Mouse (Mus musculus): ENCODE measurements around the gene Olfr1022. TPM values are rescaled to one million over a fixed set of nuclear protein-coding genes. Genes with fewer than 3 reads are reported as not detected.

The Olfr1022 gene
- total RNA-seq (2023) = not detected in 4 replicates

DNA sequence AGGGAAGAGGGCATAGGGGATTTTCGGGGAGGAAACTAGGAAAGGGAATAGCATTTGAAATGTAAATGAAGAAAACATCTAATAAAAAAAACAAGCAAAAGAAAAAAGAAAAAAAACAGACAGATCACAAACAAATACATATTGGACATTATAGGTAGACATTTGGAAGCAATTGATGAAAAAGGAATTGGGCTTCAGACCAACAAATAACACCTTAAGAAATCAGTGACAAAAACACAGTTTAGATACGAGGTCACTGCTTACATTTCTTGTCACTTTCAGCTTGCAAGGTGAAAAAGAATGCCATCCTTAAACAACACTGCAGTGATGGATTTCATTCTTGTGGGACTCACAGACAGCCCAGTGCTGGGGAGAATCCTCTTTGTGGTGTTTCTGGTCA, at the start of gene Olfr1022:
Gene Olfr1022 (plus strand): TSS at position 301 of the 400 bp plus-strand sequence.

DNA sequence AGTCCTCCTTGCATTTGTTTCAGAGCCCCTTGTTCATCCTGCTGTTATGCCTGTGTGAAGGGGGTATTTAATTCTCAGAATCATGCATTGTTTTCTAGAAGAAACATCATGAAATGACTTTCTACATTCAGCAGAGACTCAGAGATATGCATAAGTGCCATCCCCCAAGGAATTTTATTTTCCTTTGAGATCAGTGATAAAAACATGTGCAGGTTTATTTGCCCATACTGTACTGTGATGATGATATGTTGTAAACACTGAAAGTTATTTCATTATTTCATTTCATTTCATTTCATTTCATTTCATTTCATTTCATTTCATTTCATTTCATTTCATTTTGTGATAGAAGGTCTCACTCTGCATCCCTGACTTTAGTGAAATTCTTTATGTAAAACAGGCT, 23.0 kb upstream of the Olfr1022 start, which contains the start of gene Olfr1019:
Gene Olfr1019 (minus strand): TSS at position 101 of the 400 bp plus-strand sequence.

DNA sequence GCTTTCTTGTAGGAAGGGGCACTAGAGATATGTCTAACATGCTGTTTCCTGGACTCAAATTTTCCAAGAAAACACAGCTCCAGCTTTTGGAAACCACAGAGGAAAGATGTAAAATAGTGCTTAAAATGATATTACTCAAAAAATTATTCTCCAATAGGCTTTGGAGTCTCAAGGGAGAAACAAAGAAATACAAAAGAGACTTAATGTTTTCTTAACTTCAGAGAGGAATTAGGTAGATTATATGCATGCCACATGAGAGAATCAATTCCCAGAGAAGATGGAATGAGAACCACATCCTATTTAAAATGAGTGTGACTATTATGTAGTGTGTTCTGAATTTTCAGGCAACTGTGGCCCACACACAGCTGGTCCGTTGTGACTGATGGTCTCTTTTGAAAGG, 21.7 kb upstream of the Olfr1022 start, which contains the start of gene Olfr1020:
Gene Olfr1020 (plus strand): TSS at position 301 of the 400 bp plus-strand sequence.

DNA sequence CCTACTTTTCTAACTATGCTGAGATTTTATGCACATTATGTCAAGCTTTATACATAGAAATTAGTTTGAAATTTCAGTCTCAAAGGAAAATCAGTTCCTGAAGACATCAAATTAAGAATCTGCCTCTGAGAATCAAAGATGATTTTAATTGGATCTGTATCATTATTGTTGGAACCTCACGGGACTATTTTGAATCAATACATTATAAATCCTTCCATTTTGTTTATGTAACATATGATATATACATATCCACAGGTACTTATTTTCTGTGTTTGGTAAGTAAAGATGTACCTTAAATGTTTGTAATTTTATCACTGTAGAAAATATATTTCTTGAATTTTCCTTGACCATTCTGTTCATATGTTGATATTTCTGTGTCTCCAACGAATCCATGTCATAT, 16.9 kb downstream of the Olfr1022 start, which contains the start of gene Olfr1023:
Gene Olfr1023 (plus strand): TSS at position 301 of the 400 bp plus-strand sequence.

DNA sequence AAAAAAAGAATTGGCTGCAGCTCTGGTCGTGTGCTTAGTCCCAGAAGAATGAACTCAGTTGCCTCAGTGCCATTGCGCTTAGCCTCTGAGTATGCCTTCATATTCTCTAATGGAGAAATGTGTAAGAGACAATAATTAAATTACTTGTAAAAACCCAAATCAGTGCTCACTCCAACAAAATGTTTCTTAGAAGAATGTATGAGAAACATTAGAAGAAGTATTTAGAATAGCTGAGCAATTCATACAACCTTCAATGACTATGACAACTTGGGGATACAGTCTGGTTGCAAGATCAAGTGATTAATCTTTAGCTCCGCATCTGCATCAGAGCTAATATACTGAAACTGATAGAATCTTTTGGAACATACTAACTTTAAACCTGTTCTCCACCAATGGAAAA, 36.6 kb downstream of the Olfr1022 start, which contains the start of gene Olfr1024:
Gene Olfr1024 (minus strand): TSS at position 101 of the 400 bp plus-strand sequence.

DNA sequence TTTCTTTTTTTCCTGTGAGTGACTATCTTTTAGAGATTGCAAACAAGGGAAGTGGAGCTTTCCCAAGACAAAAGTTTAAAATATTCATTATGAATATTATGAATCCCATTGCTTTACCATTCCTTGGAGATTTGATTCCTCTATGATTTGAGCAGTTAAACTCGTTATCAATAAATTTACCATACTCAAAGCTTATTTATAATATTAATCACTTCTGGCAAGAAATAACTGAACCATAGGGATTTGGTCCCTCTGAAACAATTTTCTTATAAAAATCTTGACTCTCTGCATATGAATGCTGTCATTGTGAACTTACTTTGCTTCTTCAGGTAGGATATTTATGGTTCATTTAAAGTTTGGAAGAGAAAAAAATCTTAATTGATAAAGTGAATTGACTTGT, 46.5 kb downstream of the Olfr1022 start, which contains the start of gene Olfr1025-ps1:
Gene Olfr1025-ps1 (plus strand): TSS at position 301 of the 400 bp plus-strand sequence.

Other genes with a start within 250 kb of the Olfr1022 start
- not detected in 4 replicates for gene Olfr1002, start 217.9 kb upstream of the Olfr1022 start, total RNA-seq (2023)
- gene Olfr154, start 204.1 kb upstream of the Olfr1022 start, total RNA-seq (2023) = not detected in 4 replicates
- not detected in 4 replicates for gene Olfr1006, start 189.8 kb upstream of the Olfr1022 start, total RNA-seq (2023)
- not detected in 4 replicates for gene Olfr1008, start 179.2 kb upstream of the Olfr1022 start, total RNA-seq (2023)
- not detected in 4 replicates for gene Olfr1009, start 153.2 kb upstream of the Olfr1022 start, total RNA-seq (2023)
- gene Olfr1012, start 105.8 kb upstream of the Olfr1022 start, total RNA-seq (2023) = not detected in 4 replicates
- not detected in 4 replicates for gene Olfr1013, start 101.5 kb upstream of the Olfr1022 start, total RNA-seq (2023)
- gene Olfr1014, start 95.9 kb upstream of the Olfr1022 start, total RNA-seq (2023) = not detected in 4 replicates
- not detected in 4 replicates for gene Olfr1015, start 86.6 kb upstream of the Olfr1022 start, total RNA-seq (2023)
- not detected in 4 replicates for gene Olfr1016, start 66.0 kb upstream of the Olfr1022 start, total RNA-seq (2023)
- gene Olfr1018, start 50.1 kb upstream of the Olfr1022 start, total RNA-seq (2023) = not detected in 4 replicates
- gene Olfr1019, start 23.1 kb upstream of the Olfr1022 start, total RNA-seq (2023) = not detected in 4 replicates
- gene Olfr1020, start 21.6 kb upstream of the Olfr1022 start, total RNA-seq (2023) = not detected in 4 replicates
- gene Olfr1023, start 17.0 kb downstream of the Olfr1022 start, total RNA-seq (2023) = not detected in 4 replicates
- not detected in 4 replicates for gene Olfr1024, start 36.5 kb downstream of the Olfr1022 start, total RNA-seq (2023)
- gene Olfr1025-ps1, start 46.6 kb downstream of the Olfr1022 start, total RNA-seq (2023) = not detected in 4 replicates
- gene Olfr1026, start 53.0 kb downstream of the Olfr1022 start, total RNA-seq (2023) = not detected in 4 replicates
- 0.15 TPM in 1 of 4 replicates, not detected in the others for gene Olfr1028, start 81.8 kb downstream of the Olfr1022 start, total RNA-seq (2023)
- not detected in 4 replicates for gene Olfr1029, start 105.3 kb downstream of the Olfr1022 start, total RNA-seq (2023)
- not detected in 4 replicates for gene Olfr1030, start 110.7 kb downstream of the Olfr1022 start, total RNA-seq (2023)
- not detected in 4 replicates for gene Olfr1031, start 121.7 kb downstream of the Olfr1022 start, total RNA-seq (2023)
- gene Olfr1032, start 136.9 kb downstream of the Olfr1022 start, total RNA-seq (2023) = not detected in 4 replicates
- gene Olfr1033, start 152.0 kb downstream of the Olfr1022 start, total RNA-seq (2023) = not detected in 4 replicates
- gene Olfr1034, start 177.3 kb downstream of the Olfr1022 start, total RNA-seq (2023) = not detected in 4 replicates
- gene Olfr1036, start 205.4 kb downstream of the Olfr1022 start, total RNA-seq (2023) = not detected in 4 replicates
- gene Olfr1037, start 218.8 kb downstream of the Olfr1022 start, total RNA-seq (2023) = not detected in 4 replicates